Mouse (Mus musculus) liver, adult 2 months (tissue): ENCODE results near the gene Gdap1l1. TPM values are rescaled to one million over a fixed set of nuclear protein-coding genes. Genes with fewer than 3 reads are reported as not detected.

ENCODE experiments used
- DNase-seq: peaks from one replicate; pipeline ENCODE4 v3.0.0-alpha.2; 2011; ENCODE audit warnings: low read depth, low spot score; ENCODE audit errors: extremely low read depth
- H3K27ac ChIP-seq: fragments of 200-500 bp; replicated peaks from 2 replicates; pipeline ENCODE4 v1.5.1; 2012; ENCODE audit warnings: low read depth, mild to moderate bottlenecking, control low read depth, inconsistent platforms, low read length; ENCODE audit not compliant: insufficient read depth
- H3K27me3 ChIP-seq: fragments of 200-500 bp; 2 replicates; pipeline ENCODE4 v1.6.1; 2012; ENCODE audit warnings: mild to moderate bottlenecking, moderate library complexity, low read length, inconsistent platforms; ENCODE audit not compliant: control insufficient read depth, insufficient read depth
- H3K36me3 ChIP-seq: fragments of 200-500 bp; 2 replicates; pipeline ENCODE4 v1.6.1; 2012; ENCODE audit warnings: low read length, inconsistent platforms; ENCODE audit not compliant: control insufficient read depth, insufficient read depth
- H3K4me1 ChIP-seq: fragments of 200-500 bp; 2 replicates; pipeline ENCODE4 v1.6.1; 2011; ENCODE audit warnings: low read length; ENCODE audit not compliant: control insufficient read depth, insufficient read depth
- H3K4me3 ChIP-seq: fragments of 200-500 bp; 2 replicates; pipeline ENCODE4 v1.5.1; 2011; ENCODE audit warnings: low read depth, mild to moderate bottlenecking, control low read depth, low read length, moderate library complexity; ENCODE audit not compliant: insufficient read depth
- H3K79me2 ChIP-seq: fragments of 200-500 bp; 2 replicates; pipeline ENCODE4 v1.6.1; 2012; ENCODE audit warnings: inconsistent platforms, mild to moderate bottlenecking, low read length, moderate library complexity; ENCODE audit not compliant: control insufficient read depth, insufficient read depth
- H3K9ac ChIP-seq: fragments of 200-500 bp; 2 replicates; pipeline ENCODE4 v1.6.1; 2012; ENCODE audit warnings: low read depth, mild to moderate bottlenecking, control low read depth, inconsistent platforms, low read length
- CTCF ChIP-seq: fragments of 200-500 bp; IDR thresholded peaks from 2 replicates; pipeline ENCODE4 v1.5.1; 2011; ENCODE audit warnings: low read depth, low read length, control low read depth
- POLR2A ChIP-seq: fragments of 200-500 bp; IDR thresholded peaks from 2 replicates; pipeline ENCODE4 v1.6.1; 2011; ENCODE audit warnings: low read length, control low read depth; ENCODE audit not compliant: insufficient read depth; ENCODE audit errors: extremely low read depth
- WGBS: fragments of 180-500 bp; shearing (Covaris S2); methylation state at CpG from one replicate; pipeline ENCODE4 v1.1.7; 2018; 5-methylcytosine and 5-hydroxymethylcytosine counted together
- polyA plus RNA-seq: library from polyadenylated mRNA; depleted of rRNA; stranded (reverse); fragments of >200 nt; gene quantifications from 2 replicates; pipeline ENCODE4 v1.2.3, GENCODE M21; 2012
- total RNA-seq: library from RNA; depleted of rRNA; stranded (reverse); fragments of >200 nt; gene quantifications from 2 replicates; pipeline ENCODE4 v1.2.3, GENCODE M21; 2014

Gene Gdap1l1
- total and polyA plus RNA-seq, 2 experiments: not detected

- Histone ChIP-seq H3K4me1 (peaks cover 16% of the 10 kb centered on the region), H3K36me3 (no peaks in the 10 kb centered on the region), H3K27ac (no peak within 1 kb of the TSS), H3K4me3 (no peak within 1 kb of the TSS), H3K27me3 (no peaks in the 10 kb centered on the region), H3K79me2 (peaks cover 5% of the 10 kb centered on the region; the same call in 1 of the 2 replicates), H3K9ac (no peak within 1 kb of the TSS)
- no peak for DNase-seq
- 79% methylated on average over 6 of the region's 6 CpGs for WGBS
- TF ChIP-seq CTCF (no peak), POLR2A (no peak)
These were observed 13.7 kb upstream of the Gdap1l1 start, which contains the start of gene Oser1 for GRCm38 (mm10) chr2:163424597-163424996. TSS of gene Oser1 (minus strand) at chr2:163424697.

- Histone ChIP-seq H3K9ac (no peak overlapping the region), H3K36me3 (no peaks in the 10 kb centered on the region), H3K4me1 (peaks cover 4% of the 10 kb centered on the region; the same call in 1 of the 2 replicates), H3K79me2 (no peaks in the 10 kb centered on the region), H3K27me3 (no peaks in the 10 kb centered on the region), H3K27ac (no peak overlapping the region), H3K4me3 (no peak overlapping the region)
- TF ChIP-seq POLR2A: no peak
- DNase-seq: no peak
- WGBS: 62% methylated on average over 4 of the region's 4 CpGs
These were observed 9.8 kb upstream of the Gdap1l1 start for GRCm38 (mm10) chr2:163428346-163429011.

GRCm38 (mm10) chr2:163431289-163431688 lies 7.0 kb upstream of the Gdap1l1 start:
- Histone ChIP-seq H3K27me3 (no peaks in the 10 kb centered on the region), H3K36me3 (no peaks in the 10 kb centered on the region), H3K4me3 (no peak overlapping the region), H3K9ac (no peak overlapping the region), H3K4me1 (no peaks in the 10 kb centered on the region), H3K79me2 (no peaks in the 10 kb centered on the region), H3K27ac (no peak overlapping the region)
- 89% methylated on average over 9 of the region's 9 CpGs for WGBS
- TF ChIP-seq CTCF (no peak), POLR2A (no peak)
- no peak for DNase-seq

- no peak overlapping the region for H3K4me3 ChIP-seq
- H3K27ac ChIP-seq: no peak overlapping the region
- WGBS: 34% methylated on average over 4 of the region's 4 CpGs
- no peak overlapping the region for H3K9ac ChIP-seq
- H3K27me3 ChIP-seq: peaks cover 5% of the 10 kb centered on the region; the same call in 1 of the 2 replicates
- TF ChIP-seq POLR2A (no peak), CTCF (no peak)
- DNase-seq: no peak
- H3K79me2 ChIP-seq: no peaks in the 10 kb centered on the region
- H3K36me3 ChIP-seq: no peaks in the 10 kb centered on the region
- H3K4me1 ChIP-seq: no peaks in the 10 kb centered on the region
These were observed 4.3 kb upstream of the Gdap1l1 start for GRCm38 (mm10) chr2:163433971-163434370.

- Histone ChIP-seq H3K27ac (no peak overlapping the region), H3K9ac (no peak overlapping the region), H3K27me3 (peaks cover 5% of the 10 kb centered on the region; the same call in 1 of the 2 replicates), H3K4me3 (no peak overlapping the region), H3K4me1 (no peaks in the 10 kb centered on the region), H3K36me3 (no peaks in the 10 kb centered on the region), H3K79me2 (no peaks in the 10 kb centered on the region)
- no peak for DNase-seq
- WGBS: 60% methylated on average over 4 of the region's 4 CpGs
- TF ChIP-seq POLR2A (no peak), CTCF (no peak)
These were observed 476 bp upstream of the Gdap1l1 start for GRCm38 (mm10) chr2:163437800-163438199.
